Mouse (Mus musculus) hindbrain, postnatal 0 days (tissue): ENCODE measurements around the gene Limch1. TPM values are rescaled to one million over a fixed set of nuclear protein-coding genes. Genes with fewer than 3 reads are reported as not detected.

Experiments used
- ATAC-seq: fragments of 200-750 bp; cut with Nextera tagmentation; 2 replicates; pipeline ENCODE4 v1.8.0; 2017; ENCODE audit warnings: mild to moderate bottlenecking, moderate TSS enrichment, moderate library complexity
- DNase-seq: peaks from one replicate; pipeline ENCODE4 v3.0.0-alpha.2; 2015; ENCODE audit warnings: low spot score
- H3K27ac ChIP-seq: fragments of 300-500 bp; sonication (generic); 2 replicates; pipeline ENCODE4 v1.5.1; 2014; ENCODE audit warnings: mild to moderate bottlenecking
- H3K27me3 ChIP-seq: fragments of 300-500 bp; sonication (generic); 2 replicates; pipeline ENCODE4 v1.6.1; 2014; ENCODE audit warnings: low read length, mixed read lengths; ENCODE audit not compliant: insufficient read depth
- H3K36me3 ChIP-seq: fragments of 300-500 bp; sonication (generic); 2 replicates; pipeline ENCODE4 v1.6.1; 2014; ENCODE audit warnings: low read length, mixed read lengths; ENCODE audit not compliant: insufficient read depth
- H3K4me1 ChIP-seq: fragments of 300-500 bp; sonication (generic); 2 replicates; pipeline ENCODE4 v1.6.1; 2014; ENCODE audit warnings: antibody characterized with exemption, low read length, mixed read lengths; ENCODE audit not compliant: insufficient read depth
- H3K4me2 ChIP-seq: fragments of 300-500 bp; sonication (generic); 2 replicates; pipeline ENCODE4 v1.6.1; 2014; ENCODE audit warnings: low read depth, mild to moderate bottlenecking, low read length, moderate library complexity, mixed read lengths
- H3K4me3 ChIP-seq: fragments of 300-500 bp; sonication (generic); 2 replicates; pipeline ENCODE4 v1.5.1; 2014; ENCODE audit warnings: low read length
- H3K9ac ChIP-seq: fragments of 300-500 bp; sonication (generic); replicated peaks from 2 replicates; pipeline ENCODE4 v1.6.1; 2014; ENCODE audit warnings: mild to moderate bottlenecking, low read length, moderate library complexity, mixed read lengths
- H3K9me3 ChIP-seq: fragments of 300-500 bp; sonication (generic); 2 replicates; pipeline ENCODE4 v1.6.1; 2016; ENCODE audit warnings: low read length, mixed read lengths
- CTCF ChIP-seq: IDR thresholded peaks from 2 replicates; pipeline ENCODE4 v1.5.1; 2016; ENCODE audit warnings: antibody characterized with exemption, control low read depth, low read depth
- WGBS: fragments of 180-500 bp; shearing (Covaris S2); extraction: QIAGEN DNeasy Blood & Tissue Kit; methylation state at CpG from one replicate; pipeline ENCODE4 v1.1.7; 2014; 5-methylcytosine and 5-hydroxymethylcytosine counted together
- polyA plus RNA-seq: library from polyadenylated mRNA; unstranded; fragments of >200 nt; fragmentation: Nextera tagmentation; extraction: Ambion mirVana; gene quantifications from 2 replicates; pipeline ENCODE4 v1.2.1, GENCODE M21; 2015
- total RNA-seq: library from RNA; depleted of rRNA; stranded (reverse); fragments of >200 nt; gene quantifications from 2 replicates; pipeline ENCODE4 v1.2.3, GENCODE M21; 2014

The Limch1 gene
- total and polyA plus RNA-seq, 2 experiments from 2014 or later, result 50.4 to 72.4 TPM

GRCm38 (mm10) chr5:66855358-66856107, 109.9 kb downstream of the Limch1 start:
- H3K9me3 ChIP-seq, result no peaks in the 10 kb centered on the region
- no peak overlapping the region for H3K4me3 ChIP-seq
- H3K9ac ChIP-seq, result no peak overlapping the region
- H3K27me3 ChIP-seq, result no peaks in the 10 kb centered on the region
- peaks cover 9% of the 10 kb centered on the region; the same call in 1 of the 2 replicates for H3K4me1 ChIP-seq
- H3K36me3 ChIP-seq, result no peaks in the 10 kb centered on the region
- no peak overlapping the region for H3K27ac ChIP-seq
- 53% methylated on average over 11 of the region's 11 CpGs for WGBS
- DNase-seq, result peak; percentile 21
- no peak for ATAC-seq
- H3K4me2 ChIP-seq, result no peak overlapping the region
- TF ChIP-seq CTCF, result no peak

GRCm38 (mm10) chr5:66859506-66859905, 113.9 kb downstream of the Limch1 start:
- 59% methylated on average over 3 of the region's 3 CpGs for WGBS

GRCm38 (mm10) chr5:66861232-66862035, 115.8 kb downstream of the Limch1 start:
- DNase-seq, result peak; percentile 73
- Histone ChIP-seq H3K27me3 (no peaks in the 10 kb centered on the region), H3K36me3 (no peaks in the 10 kb centered on the region), H3K4me2 (peak overlapping the region; percentile 28), H3K4me3 (no peak overlapping the region), H3K4me1 (peaks cover 16% of the 10 kb centered on the region), H3K9me3 (no peaks in the 10 kb centered on the region), H3K9ac (no peak overlapping the region), H3K27ac (peak overlapping the region; percentile 64)
- WGBS, result 21% methylated on average over 17 of the region's 17 CpGs
- ATAC-seq, result peak; percentile 54
- TF ChIP-seq CTCF, result no peak

More at GRCm38 (mm10) chr5:66859506-66859905, 113.9 kb downstream of the Limch1 start:
- Histone ChIP-seq H3K4me1 (peaks cover 13% of the 10 kb centered on the region), H3K4me3 (no peak overlapping the region), H3K36me3 (no peaks in the 10 kb centered on the region), H3K27ac (no peak overlapping the region), H3K9me3 (no peaks in the 10 kb centered on the region), H3K27me3 (no peaks in the 10 kb centered on the region), H3K9ac (no peak overlapping the region), H3K4me2 (no peak overlapping the region)
- TF ChIP-seq CTCF, result no peak
- DNase-seq (no peak), ATAC-seq (no peak)

DNA sequence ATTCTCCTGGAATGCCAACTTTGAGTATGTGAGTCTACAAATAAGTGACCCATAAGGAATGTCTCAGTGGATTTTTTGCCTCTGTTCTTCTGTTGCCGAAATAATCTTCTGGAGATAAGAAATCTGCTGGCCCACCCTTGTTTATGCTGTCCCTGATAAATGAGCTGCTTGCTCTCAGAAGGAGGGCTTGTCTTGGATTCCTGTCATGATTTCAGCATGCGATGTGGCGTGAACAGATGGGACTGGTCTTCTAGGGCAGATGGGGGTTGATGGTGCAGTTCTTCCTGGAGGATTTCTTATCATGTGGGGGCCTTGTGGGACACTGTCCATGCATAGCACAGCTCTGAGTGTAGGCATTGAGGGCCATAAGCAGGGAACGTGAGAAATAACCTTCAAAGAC, 116.5 kb downstream of the Limch1 start:
- Histone ChIP-seq H3K9ac (no peak overlapping the region), H3K4me1 (peaks cover 16% of the 10 kb centered on the region), H3K9me3 (no peaks in the 10 kb centered on the region), H3K4me3 (no peak overlapping the region), H3K27ac (peak overlapping the region; percentile 64; the same call in 1 of the 2 replicates), H3K4me2 (no peak overlapping the region), H3K27me3 (no peaks in the 10 kb centered on the region), H3K36me3 (no peaks in the 10 kb centered on the region)
- TF ChIP-seq CTCF, result no peak
- ATAC-seq (no peak), DNase-seq (peak; percentile 18)
- 55% methylated on average over 4 of the region's 4 CpGs for WGBS

DNA sequence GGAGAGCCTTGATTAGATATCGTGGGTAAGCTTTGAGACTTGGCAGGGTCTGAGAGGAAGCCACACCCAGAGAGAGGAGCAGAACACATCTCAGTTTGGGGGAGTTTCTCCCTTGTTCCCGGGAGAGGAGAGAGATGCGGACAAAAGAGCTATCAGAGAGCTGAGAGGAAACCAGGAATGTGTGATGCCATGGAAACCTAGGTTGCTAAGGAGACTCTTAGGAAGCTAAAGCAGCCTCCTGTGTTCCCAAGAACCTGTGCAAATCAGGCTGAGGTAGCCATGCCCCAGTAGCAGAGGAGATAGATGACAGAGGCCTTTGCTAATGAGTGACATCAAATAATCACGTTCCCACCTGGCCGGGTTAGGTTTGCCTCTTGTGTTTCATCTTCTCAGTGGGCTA, 119.6 kb downstream of the Limch1 start:
- peak; percentile 56 for DNase-seq
- peaks cover 16% of the 10 kb centered on the region for H3K4me1 ChIP-seq
- TF ChIP-seq CTCF, result no peak
- H3K4me3 ChIP-seq, result no peak overlapping the region
- peak; percentile 50; the same call in 1 of the 2 replicates for ATAC-seq
- WGBS, result 28% methylated on average over 5 of the region's 5 CpGs
- H3K27ac ChIP-seq, result no peak overlapping the region
- no peak overlapping the region for H3K4me2 ChIP-seq
- no peak overlapping the region for H3K9ac ChIP-seq
- no peaks in the 10 kb centered on the region for H3K27me3 ChIP-seq
- H3K36me3 ChIP-seq, result no peaks in the 10 kb centered on the region
- no peaks in the 10 kb centered on the region for H3K9me3 ChIP-seq

- peaks cover 16% of the 10 kb centered on the region for H3K4me1 ChIP-seq
- DNase-seq, result peak; percentile 86
- TF ChIP-seq CTCF, result no peak
Observed at GRCm38 (mm10) chr5:66866019-66866418, 120.4 kb downstream of the Limch1 start.

More at GRCm38 (mm10) chr5:66866019-66866418, 120.4 kb downstream of the Limch1 start:
- no peak overlapping the region for H3K27ac ChIP-seq
- no peaks in the 10 kb centered on the region for H3K9me3 ChIP-seq
- no peak overlapping the region for H3K4me3 ChIP-seq
- peak; percentile 54 for ATAC-seq
- H3K27me3 ChIP-seq, result no peaks in the 10 kb centered on the region
- WGBS, result 28% methylated on average over 8 of the region's 8 CpGs
- no peaks in the 10 kb centered on the region for H3K36me3 ChIP-seq
- H3K9ac ChIP-seq, result no peak overlapping the region
- no peak overlapping the region for H3K4me2 ChIP-seq
